Mouse (Mus musculus): ENCODE data around the gene Trim59.

- TF ChIP-seq POLR2A (IDR thresholded peaks at IDR 0.05; ENCODE audit: borderline replicate concordance, low read depth, low read length) (no peak), CTCF (IDR thresholded peaks at IDR 0.05; ENCODE audit: low read depth, low read length) (no peak)
Observed at GRCm38 (mm10) chr3:69020285-69020684, 24.3 kb downstream of the Trim59 start.
